ENCODE assay signal across 20 mouse cellular contexts in the genomic region with DNA sequence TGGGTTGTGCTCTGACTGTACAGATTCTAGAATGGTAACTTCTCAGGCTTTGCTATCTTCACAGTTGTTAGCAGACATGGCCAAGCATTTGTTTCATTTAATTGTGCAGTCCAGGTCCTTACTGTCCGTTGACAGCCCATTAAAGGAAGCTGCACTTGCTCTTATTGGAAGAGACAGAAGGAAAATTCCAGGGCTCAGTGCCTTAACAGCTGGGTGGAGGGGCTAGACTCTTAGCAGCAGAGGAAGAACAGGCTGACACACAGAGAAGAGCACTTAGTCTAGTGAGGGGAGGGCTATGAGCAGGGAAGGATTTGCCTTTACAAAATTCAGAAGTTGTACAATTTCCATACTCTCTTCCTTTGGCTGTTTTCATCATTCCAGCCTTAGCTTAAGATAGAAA.
DNase-seq lines count a peak whose midpoint lies in the region; ATAC-seq and TF ChIP-seq lines count a peak whose summit lies in the region.
"Had no signal": no experiment of that assay in that cellular context is flagged by ENCODE, and none has a peak within 500 bp of the region (broad histone marks: within the 10 kb centered on the region; RNA-seq: fewer than 3 reads in every experiment).

No protein-coding gene starts in this region.

- peak; percentile 57; the same call in 1 of the 2 replicates for ATAC-seq in frontal cortex, adult (ENCODE audit: low TSS enrichment)
- no peak for ATAC-seq in lung, embryonic 14.5 days (ENCODE audit: insufficient read depth)
- peak; percentile 62 for ATAC-seq in lung, embryonic 16.5 days (ENCODE audit: low read depth)
- ATAC-seq: forebrain, embryonic 14.5 days had no signal

- H3K27ac ChIP-seq in lung, embryonic 14.5 days (ENCODE audit: low read depth), result no peak overlapping the region
- H3K27ac ChIP-seq in lung, embryonic 16.5 days (ENCODE audit: low read length), result no peak overlapping the region
- H3K27ac ChIP-seq: embryonic facial prominence, embryonic 13.5 days; forebrain, embryonic 10.5 days; hindbrain, embryonic 15.5 days had no signal

- H3K27me3 ChIP-seq in lung, embryonic 14.5 days (ENCODE audit: insufficient read depth, low read length), result no peaks in the 10 kb centered on the region
- H3K27me3 ChIP-seq in lung, embryonic 16.5 days (ENCODE audit: control insufficient read depth, insufficient read depth, low read depth, low read length), result no peaks in the 10 kb centered on the region
- H3K27me3 ChIP-seq: embryonic facial prominence, embryonic 13.5 days; heart, embryonic 12.5 days; hindbrain, embryonic 15.5 days had no signal

- no peak for DNase-seq in frontal cortex, adult 2 months (ENCODE audit: extremely low spot score in 1 of 2, low spot score in 1 of 2)
- DNase-seq in lung, embryonic 14.5 days, result peak; percentile 44
- DNase-seq in lung, adult 2 months, result no peak
- peak; percentile 6 for DNase-seq in lung, postnatal 25 days (ENCODE audit: low spot score)
- no peak for DNase-seq in right cerebral cortex, postnatal 36 days (ENCODE audit: low spot score in 2 of 2)
- no peak for DNase-seq in layer of hippocampus, adult 18-20 months (ENCODE audit: low spot score in 2 of 2)
- DNase-seq: adrenal gland, postnatal 10 days; cerebellum, adult 11-12 months; cerebellum, adult 9-10 months; cerebellum, postnatal 25 days; gastrocnemius, postnatal 10 days; heart, postnatal 36 days had no signal

- no peak for TF ChIP-seq POLR2A in lung, adult 2 months (IDR thresholded peaks at IDR 0.05; ENCODE audit: borderline replicate concordance, extremely low read depth, low read depth, low read length)

- no peak overlapping the region for H3K4me2 ChIP-seq in lung, embryonic 14.5 days
- H3K4me2 ChIP-seq in lung, embryonic 16.5 days (ENCODE audit: low read depth, low read length), result no peak overlapping the region
- H3K4me2 ChIP-seq: embryonic facial prominence, embryonic 13.5 days; heart, embryonic 12.5 days; hindbrain, embryonic 15.5 days had no signal

- TF ChIP-seq CTCF in lung, embryonic 14.5 days (IDR thresholded peaks at IDR 0.05; ENCODE audit: low read depth), result no peak
- no peak for TF ChIP-seq CTCF in lung, adult 2 months (IDR thresholded peaks at IDR 0.05; ENCODE audit: insufficient read depth, low read length)

- 38% methylated on average over 1 of the region's 1 CpGs for WGBS in lung, embryonic 14.5 days
- 33% methylated on average over 1 of the region's 1 CpGs for WGBS in lung, adult 2 months
- 24% methylated on average over 1 of the region's 1 CpGs for WGBS in lung, embryonic 16.5 days

- no peaks in the 10 kb centered on the region for H3K9me3 ChIP-seq in lung, embryonic 14.5 days (ENCODE audit: low read depth, low read length)
- no peaks in the 10 kb centered on the region for H3K9me3 ChIP-seq in lung, embryonic 16.5 days (ENCODE audit: control insufficient read depth, low read length)
- H3K9me3 ChIP-seq: embryonic facial prominence, embryonic 13.5 days; forebrain, embryonic 10.5 days; heart, embryonic 12.5 days; hindbrain, embryonic 15.5 days had no signal

- no peak overlapping the region for H3K9ac ChIP-seq in lung, embryonic 14.5 days
- H3K9ac ChIP-seq in lung, embryonic 16.5 days (ENCODE audit: low read length), result no peak overlapping the region
- H3K9ac ChIP-seq: embryonic facial prominence, embryonic 13.5 days; heart, embryonic 12.5 days; hindbrain, embryonic 15.5 days had no signal

- H3K4me1 ChIP-seq in lung, embryonic 14.5 days (ENCODE audit: insufficient read depth), result no peaks in the 10 kb centered on the region
- H3K4me1 ChIP-seq in lung, adult 2 months (ENCODE audit: control insufficient read depth, insufficient read depth, low read length), result no peaks in the 10 kb centered on the region
- H3K4me1 ChIP-seq in lung, embryonic 16.5 days (replicated peaks; ENCODE audit: control insufficient read depth, insufficient read depth, low read length), result no peaks in the 10 kb centered on the region
- H3K4me1 ChIP-seq: embryonic facial prominence, embryonic 13.5 days; forebrain, embryonic 10.5 days; heart, embryonic 12.5 days had no signal

- H3K36me3 ChIP-seq in lung, embryonic 14.5 days (ENCODE audit: insufficient read depth), result no peaks in the 10 kb centered on the region
- no peaks in the 10 kb centered on the region for H3K36me3 ChIP-seq in lung, embryonic 16.5 days (ENCODE audit: control insufficient read depth, insufficient read depth, low read length)
- H3K36me3 ChIP-seq: embryonic facial prominence, embryonic 13.5 days; forebrain, embryonic 10.5 days; heart, embryonic 12.5 days; hindbrain, embryonic 15.5 days had no signal

- H3K4me3 ChIP-seq in lung, embryonic 14.5 days (ENCODE audit: low read depth, low read length), result no peak overlapping the region
- H3K4me3 ChIP-seq in lung, adult 2 months (replicated peaks; ENCODE audit: extremely low read depth, low read depth, low read length), result no peak overlapping the region
- H3K4me3 ChIP-seq in lung, embryonic 16.5 days (ENCODE audit: low read length), result no peak overlapping the region
- H3K4me3 ChIP-seq: embryonic facial prominence, embryonic 13.5 days; erythroblast, embryonic 14.5 days; forebrain, embryonic 10.5 days; heart, embryonic 12.5 days; hindbrain, embryonic 15.5 days had no signal

Comparison
In these comparisons a context has a peak if more than half of its experiments do, and no peak if none do; other contexts are left out.
1. DNase-seq: peak in lung, embryonic 14.5 days (single experiment) and lung, postnatal 25 days (single experiment); none in frontal cortex, adult 2 months (0 of 2), lung, adult 2 months (single experiment), right cerebral cortex, postnatal 36 days (0 of 2) and layer of hippocampus, adult 18-20 months (0 of 2).